Mouse (Mus musculus) kidney, postnatal 0 days (tissue): ENCODE measurements around the gene Synpr. TPM values are rescaled to one million over a fixed set of nuclear protein-coding genes. Genes with fewer than 3 reads are reported as not detected.

Experiments
- ATAC-seq: fragments of 200-750 bp; cut with Nextera tagmentation; replicated peaks from 2 replicates; pipeline ENCODE4 v1.8.0; 2017; ENCODE audit warnings: low read depth, moderate number of reproducible peaks, moderate TSS enrichment, moderate library complexity; ENCODE audit not compliant: low FRiP score
- DNase-seq: peaks from one replicate; pipeline ENCODE4 v3.0.0-alpha.2; 2016; ENCODE audit warnings: low spot score
- H3K27ac ChIP-seq: fragments of 300-500 bp; sonication (generic); 2 replicates; pipeline ENCODE4 v1.5.1; 2014; ENCODE audit warnings: mild to moderate bottlenecking
- H3K27me3 ChIP-seq: fragments of 300-500 bp; sonication (generic); 2 replicates; pipeline ENCODE4 v1.6.1; 2014; ENCODE audit warnings: low read length, mixed read lengths; ENCODE audit not compliant: insufficient read depth
- H3K36me3 ChIP-seq: fragments of 300-500 bp; sonication (generic); 2 replicates; pipeline ENCODE4 v1.6.1; 2014; ENCODE audit warnings: low read length, mixed read lengths; ENCODE audit not compliant: insufficient read depth
- H3K4me1 ChIP-seq: fragments of 300-500 bp; sonication (generic); replicated peaks from 2 replicates; pipeline ENCODE4 v1.6.1; 2014; ENCODE audit warnings: antibody characterized with exemption, low read length, mixed read lengths; ENCODE audit not compliant: insufficient read depth
- H3K4me2 ChIP-seq: fragments of 300-500 bp; sonication (generic); 2 replicates; pipeline ENCODE4 v1.6.1; 2014; ENCODE audit warnings: mild to moderate bottlenecking, low read length, moderate library complexity, mixed read lengths
- H3K4me3 ChIP-seq: fragments of 300-500 bp; sonication (generic); replicated peaks from 2 replicates; pipeline ENCODE4 v1.5.1; 2014; ENCODE audit warnings: low read depth, low read length
- H3K9ac ChIP-seq: fragments of 300-500 bp; sonication (generic); 2 replicates; pipeline ENCODE4 v1.6.1; 2014; ENCODE audit warnings: low read depth, low read length
- H3K9me3 ChIP-seq: fragments of 300-500 bp; sonication (generic); replicated peaks from 2 replicates; pipeline ENCODE4 v1.6.1; 2016; ENCODE audit warnings: low read length, inconsistent platforms, mixed read lengths
- CTCF ChIP-seq: IDR thresholded peaks from 2 replicates; pipeline ENCODE4 v1.5.1; 2016; ENCODE audit warnings: antibody characterized with exemption, low read depth, mild to moderate bottlenecking, moderate library complexity
- WGBS: fragments of 180-500 bp; shearing (Covaris S2); extraction: QIAGEN DNeasy Blood & Tissue Kit; methylation state at CpG from one replicate; pipeline ENCODE4 v1.1.7; 2014; 5-methylcytosine and 5-hydroxymethylcytosine counted together
- polyA plus RNA-seq: library from polyadenylated mRNA; unstranded; fragments of >200 nt; fragmentation: Nextera tagmentation; extraction: Ambion mirVana; gene quantifications from 2 replicates; pipeline ENCODE4 v1.2.1, GENCODE M21; 2015

The Synpr gene
- polyA plus RNA-seq, 1 experiment from 2014 or later = 0.75 TPM

DNA sequence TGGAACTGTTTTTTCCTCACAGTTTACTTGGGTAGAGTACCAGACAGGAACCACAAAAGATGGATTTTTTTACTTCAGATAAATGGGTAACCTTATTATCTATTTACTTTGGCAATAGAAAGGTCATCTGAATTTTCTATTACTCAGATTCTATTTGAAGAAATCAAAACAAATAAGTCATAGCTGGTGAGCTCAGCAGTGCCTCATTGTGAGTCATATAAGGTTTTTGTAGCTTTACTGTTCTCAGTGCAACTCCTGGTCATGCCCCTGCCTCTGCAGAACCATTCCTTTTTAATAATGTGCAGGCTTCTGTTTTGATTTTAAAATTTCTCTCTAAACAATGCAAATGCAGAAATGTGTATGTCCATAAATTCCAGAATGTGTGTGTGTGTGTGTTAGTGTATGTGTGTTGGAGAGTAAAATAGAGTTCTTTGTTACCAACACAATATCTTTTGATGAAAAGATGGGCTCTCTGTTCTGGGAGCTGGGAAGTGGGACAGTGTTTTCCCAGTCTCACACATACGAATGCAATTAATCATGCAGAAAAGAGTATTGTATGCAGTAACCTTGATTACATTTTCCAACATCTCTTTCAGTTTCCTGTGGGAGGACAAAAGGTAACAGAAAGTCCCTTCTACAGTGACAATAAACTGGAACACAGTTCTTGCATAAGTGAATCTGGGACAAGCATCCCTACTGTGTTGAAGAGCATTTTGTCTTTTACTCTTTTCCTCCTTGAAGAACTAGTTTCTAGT, 269.2 kb downstream of the Synpr start:
- WGBS = 49% methylated on average over 1 of the region's 1 CpGs
- TF ChIP-seq CTCF = no peak

GRCm38 (mm10) chr14:13554631-13555030, 270.1 kb downstream of the Synpr start:
- H3K9me3 ChIP-seq = no peaks in the 10 kb centered on the region
- H3K9ac ChIP-seq = no peak overlapping the region
- ATAC-seq (no peak), DNase-seq (no peak)
- H3K36me3 ChIP-seq = no peaks in the 10 kb centered on the region
- no peak overlapping the region for H3K27ac ChIP-seq
- no peak overlapping the region for H3K4me3 ChIP-seq
- 84% methylated on average over 4 of the region's 4 CpGs for WGBS
- H3K4me1 ChIP-seq = no peaks in the 10 kb centered on the region
- H3K4me2 ChIP-seq = no peak overlapping the region
- no peak for TF ChIP-seq CTCF
- H3K27me3 ChIP-seq = no peaks in the 10 kb centered on the region

More for the DNA sequence above, 269.2 kb downstream of the Synpr start:
- Histone ChIP-seq H3K4me2 (no peak overlapping the region), H3K9me3 (no peaks in the 10 kb centered on the region), H3K9ac (no peak overlapping the region), H3K27ac (no peak overlapping the region), H3K4me1 (no peaks in the 10 kb centered on the region), H3K36me3 (no peaks in the 10 kb centered on the region), H3K27me3 (no peaks in the 10 kb centered on the region), H3K4me3 (no peak overlapping the region)
- no peak for ATAC-seq
- no peak for DNase-seq

- WGBS = 93% methylated on average over 2 of the region's 2 CpGs
- Histone ChIP-seq H3K4me2 (no peak overlapping the region), H3K9ac (no peak overlapping the region), H3K9me3 (no peaks in the 10 kb centered on the region), H3K36me3 (no peaks in the 10 kb centered on the region), H3K4me3 (no peak overlapping the region), H3K27me3 (no peaks in the 10 kb centered on the region), H3K27ac (no peak overlapping the region), H3K4me1 (no peaks in the 10 kb centered on the region)
- no peak for TF ChIP-seq CTCF
- no peak for ATAC-seq
- DNase-seq = no peak
Observed at GRCm38 (mm10) chr14:13558117-13558516, 273.5 kb downstream of the Synpr start.

- ATAC-seq (no peak), DNase-seq (no peak)
- no peak overlapping the region for H3K9ac ChIP-seq
- no peak overlapping the region for H3K27ac ChIP-seq
- H3K36me3 ChIP-seq = no peaks in the 10 kb centered on the region
- H3K9me3 ChIP-seq = no peaks in the 10 kb centered on the region
- 65% methylated on average over 1 of the region's 1 CpGs for WGBS
- no peak overlapping the region for H3K4me3 ChIP-seq
- no peaks in the 10 kb centered on the region for H3K27me3 ChIP-seq
- no peaks in the 10 kb centered on the region for H3K4me1 ChIP-seq
- no peak for TF ChIP-seq CTCF
- H3K4me2 ChIP-seq = no peak overlapping the region
Observed at GRCm38 (mm10) chr14:13567250-13567649, 282.7 kb downstream of the Synpr start.

- Histone ChIP-seq H3K9ac (no peak overlapping the region), H3K4me2 (no peak overlapping the region), H3K4me1 (no peaks in the 10 kb centered on the region), H3K27me3 (no peaks in the 10 kb centered on the region), H3K4me3 (no peak overlapping the region), H3K36me3 (no peaks in the 10 kb centered on the region), H3K9me3 (no peaks in the 10 kb centered on the region), H3K27ac (no peak overlapping the region)
- no peak for ATAC-seq
- no peak for TF ChIP-seq CTCF
- 76% methylated on average over 2 of the region's 2 CpGs for WGBS
- no peak for DNase-seq
Observed at GRCm38 (mm10) chr14:13567996-13568395, 283.4 kb downstream of the Synpr start.

- TF ChIP-seq CTCF = no peak
- Histone ChIP-seq H3K4me3 (no peak overlapping the region), H3K27ac (no peak overlapping the region), H3K9ac (no peak overlapping the region), H3K9me3 (no peaks in the 10 kb centered on the region), H3K4me1 (no peaks in the 10 kb centered on the region), H3K4me2 (no peak overlapping the region), H3K27me3 (no peaks in the 10 kb centered on the region), H3K36me3 (no peaks in the 10 kb centered on the region)
- no peak for DNase-seq
- no peak for ATAC-seq
Observed at GRCm38 (mm10) chr14:13571941-13572340, 287.4 kb downstream of the Synpr start.

- H3K9me3 ChIP-seq = no peaks in the 10 kb centered on the region
- no peak overlapping the region for H3K9ac ChIP-seq
- TF ChIP-seq CTCF = no peak
- ATAC-seq (no peak), DNase-seq (peak; percentile 2)
- H3K27me3 ChIP-seq = no peaks in the 10 kb centered on the region
- no peaks in the 10 kb centered on the region for H3K36me3 ChIP-seq
- H3K27ac ChIP-seq = no peak overlapping the region
- no peak overlapping the region for H3K4me3 ChIP-seq
- WGBS = 0% methylated on average over 1 of the region's 1 CpGs
- no peaks in the 10 kb centered on the region for H3K4me1 ChIP-seq
- H3K4me2 ChIP-seq = no peak overlapping the region
Observed at GRCm38 (mm10) chr14:13572530-13572929, 287.9 kb downstream of the Synpr start.
